Mouse (Mus musculus) liver, embryonic 14.5 days (tissue): ENCODE data around the gene Slc26a9.

Experiments used
- CTCF ChIP-seq: IDR thresholded peaks from 2 replicates; pipeline ENCODE4 v1.5.1; 2016; ENCODE audit warnings: antibody characterized with exemption, low read depth, control low read depth
- EP300 ChIP-seq: IDR thresholded peaks from 2 replicates; pipeline ENCODE4 v1.6.1; 2016; ENCODE audit warnings: antibody characterized with exemption, low read depth

- TF ChIP-seq CTCF (no peak), EP300 (no peak)
These were observed 32.3 kb upstream of the Slc26a9 start for GRCm38 (mm10) chr1:131711518-131711917.
